Mouse (Mus musculus): ENCODE results near the gene Cdc42. TPM values are rescaled to one million over a fixed set of nuclear protein-coding genes. Genes with fewer than 3 reads are reported as not detected.

Gene Cdc42
- polyA plus RNA-seq, 1 experiment from 2014 or later: 529 TPM

- no peak overlapping the region for H3K27ac ChIP-seq (replicated peaks in 1 of 2; ENCODE audit: control insufficient read depth in 1 of 2, insufficient read depth in 1 of 2, low read depth in 2 of 2, low read length in 2 of 2)
- peaks cover 32% of the 10 kb centered on the region for H3K27me3 ChIP-seq (ENCODE audit: control insufficient read depth, insufficient read depth, low read length)
- H3K9ac ChIP-seq (ENCODE audit: low read length): no peak overlapping the region
- H3K9me3 ChIP-seq (ENCODE audit: control insufficient read depth, low read length): no peaks in the 10 kb centered on the region
- WGBS: 66% methylated on average over 8 of the region's 8 CpGs
- no peak overlapping the region for H3K4me2 ChIP-seq (ENCODE audit: low read length)
- ATAC-seq (ENCODE audit: insufficient number of reproducible peaks, insufficient read depth, low FRiP score, low read depth): no peak
- H3K4me1 ChIP-seq (ENCODE audit: control insufficient read depth in 2 of 2, insufficient read depth in 2 of 2, low read length in 2 of 2): peaks cover 2 to 12% of the 10 kb centered on the region in 2 experiments; a peak in 2 of 4 replicates
- no peak overlapping the region for H3K4me3 ChIP-seq (ENCODE audit: control insufficient read depth in 1 of 2, insufficient read depth in 1 of 2, low read depth in 1 of 2, low read length in 2 of 2)
- no peaks in the 10 kb centered on the region for H3K36me3 ChIP-seq (ENCODE audit: control insufficient read depth, insufficient read depth, low read length)
Observed at GRCm38 (mm10) chr4:137271856-137272255, 85.7 kb downstream of the Cdc42 start.

Other genes starting within 250 kb of the Cdc42 start
- gene Wnt4, start 80.2 kb downstream of the Cdc42 start, polyA plus RNA-seq (2014; fragmentation: Nextera tagmentation; extraction: Ambion mirVana): 1.8 and 2.2 TPM in 2 replicates
- gene Cela3a, start 52.1 kb upstream of the Cdc42 start, polyA plus RNA-seq (2014; fragmentation: Nextera tagmentation; extraction: Ambion mirVana): not detected in 2 replicates
- gene Cela3b, start 72.8 kb upstream of the Cdc42 start, polyA plus RNA-seq (2014; fragmentation: Nextera tagmentation; extraction: Ambion mirVana): not detected in 2 replicates
- gene 1700013G24Rik, start 95.6 kb upstream of the Cdc42 start, polyA plus RNA-seq (2014; fragmentation: Nextera tagmentation; extraction: Ambion mirVana): not detected in 2 replicates
- 67.5 and 68.3 TPM in 2 replicates for gene Hspg2, start 111.0 kb upstream of the Cdc42 start, polyA plus RNA-seq (2014; fragmentation: Nextera tagmentation; extraction: Ambion mirVana)
- not detected in 2 replicates for gene Ldlrad2, start 216.8 kb upstream of the Cdc42 start, polyA plus RNA-seq (2014; fragmentation: Nextera tagmentation; extraction: Ambion mirVana)
- 32.1 and 39.5 TPM in 2 replicates for gene Usp48, start 236.0 kb upstream of the Cdc42 start, polyA plus RNA-seq (2014; fragmentation: Nextera tagmentation; extraction: Ambion mirVana)